Mouse (Mus musculus): ENCODE data around the gene Olfr116. TPM values are rescaled to one million over a fixed set of nuclear protein-coding genes. Genes with fewer than 3 reads are reported as not detected.

Olfr116 gene
- polyA plus RNA-seq (2015; fragmentation: Nextera tagmentation; extraction: Ambion mirVana) = not detected in 2 replicates

DNA sequence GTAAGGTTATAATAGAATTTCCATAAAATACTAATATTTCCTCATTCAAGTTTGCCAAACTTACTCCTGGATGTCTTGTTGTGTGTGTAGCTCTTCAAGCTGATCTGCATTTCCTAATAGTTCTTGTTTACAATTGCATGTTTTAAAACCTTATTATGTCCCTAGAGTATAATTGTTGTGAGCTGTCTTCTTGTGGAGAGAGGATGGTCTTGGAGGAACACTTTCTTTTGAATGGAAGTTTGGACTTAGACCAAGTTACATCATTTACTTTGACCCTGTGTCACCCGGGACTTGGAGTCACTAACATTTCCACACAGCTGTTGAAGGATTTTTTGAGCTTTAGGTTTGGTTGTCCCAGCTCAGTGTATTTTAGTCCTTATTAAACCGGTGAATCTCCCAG lies at the start of gene Olfr116, which contains the start of gene Olfr115:
Gene Olfr116, minus strand, starts transcription at position 191 of the 400 bp plus-strand sequence.
Gene Olfr115, minus strand, starts transcription at position 101 of the 400 bp plus-strand sequence.
- Histone ChIP-seq H3K27me3 (replicated peaks; ENCODE audit: insufficient read depth, low read length) (no peaks in the 10 kb centered on the region), H3K9me3 (ENCODE audit: low read length) (no peaks in the 10 kb centered on the region), H3K9ac (replicated peaks; ENCODE audit: low read depth) (no peak within 1 kb of the TSS), H3K27ac (ENCODE audit: low read length) (no peak within 1 kb of the TSS), H3K36me3 (ENCODE audit: insufficient read depth, low read length) (no peaks in the 10 kb centered on the region), H3K4me3 (ENCODE audit: low read depth, low read length) (no peak within 1 kb of the TSS), H3K4me2 (replicated peaks; ENCODE audit: low read depth, low read length) (no peak within 1 kb of the TSS), H3K4me1 (ENCODE audit: insufficient read depth, low read depth, low read length) (no peaks in the 10 kb centered on the region)
- ATAC-seq (no peak), DNase-seq (ENCODE audit: low spot score) (no peak)
- TF ChIP-seq CTCF (IDR thresholded peaks at IDR 0.05) = no peak
- TF ChIP-seq EP300 (IDR thresholded peaks at IDR 0.05) = no peak
- 67% methylated on average over 2 of the region's 2 CpGs for WGBS

GRCm38 (mm10) chr17:37666688-37667087 lies 39.7 kb upstream of the Olfr116 start, which contains the start of gene Olfr118:
Gene Olfr118, plus strand, starts transcription at chr17:37666988.
- 47% methylated on average over 2 of the region's 2 CpGs for WGBS
- Histone ChIP-seq H3K27me3 (replicated peaks; ENCODE audit: insufficient read depth, low read length) (no peaks in the 10 kb centered on the region), H3K9me3 (ENCODE audit: low read length) (no peaks in the 10 kb centered on the region), H3K4me1 (ENCODE audit: insufficient read depth, low read depth, low read length) (no peaks in the 10 kb centered on the region), H3K4me2 (replicated peaks; ENCODE audit: low read depth, low read length) (no peak within 1 kb of the TSS), H3K36me3 (ENCODE audit: insufficient read depth, low read length) (no peaks in the 10 kb centered on the region), H3K4me3 (ENCODE audit: low read depth, low read length) (no peak within 1 kb of the TSS), H3K9ac (replicated peaks; ENCODE audit: low read depth) (no peak within 1 kb of the TSS), H3K27ac (ENCODE audit: low read length) (no peak within 1 kb of the TSS)
- DNase-seq (ENCODE audit: low spot score) = no peak
- TF ChIP-seq EP300 (IDR thresholded peaks at IDR 0.05) = no peak
- TF ChIP-seq CTCF (IDR thresholded peaks at IDR 0.05) = no peak
- ATAC-seq = no peak

DNA sequence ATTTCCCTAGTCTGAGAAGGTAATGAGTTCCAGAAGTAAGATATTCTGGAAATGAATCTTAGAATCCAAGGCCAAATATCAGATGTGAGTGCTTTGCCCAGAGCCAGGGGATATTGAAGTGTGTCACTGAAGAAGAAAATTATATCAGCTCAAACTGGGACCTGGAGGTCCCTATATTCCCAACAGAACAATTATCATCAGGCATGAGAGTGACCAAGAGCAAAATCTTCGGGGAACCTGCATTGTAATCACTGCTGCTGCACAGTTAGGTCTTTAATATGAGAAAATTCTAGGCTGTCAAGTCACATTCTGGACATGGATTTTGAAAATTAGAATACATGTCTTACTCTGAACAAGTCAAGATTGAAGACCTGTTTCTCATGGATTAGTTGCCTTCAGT lies 36.7 kb upstream of the Olfr116 start, which contains the start of gene Olfr117:
Gene Olfr117, minus strand, starts transcription at position 101 of the 400 bp plus-strand sequence.
- H3K27me3 ChIP-seq (replicated peaks; ENCODE audit: insufficient read depth, low read length) = no peaks in the 10 kb centered on the region
- no peaks in the 10 kb centered on the region for H3K36me3 ChIP-seq (ENCODE audit: insufficient read depth, low read length)
- ATAC-seq = no peak
- TF ChIP-seq EP300 (IDR thresholded peaks at IDR 0.05) (no peak), CTCF (IDR thresholded peaks at IDR 0.05) (no peak)
- no peak for DNase-seq (ENCODE audit: low spot score)
- no peak within 1 kb of the TSS for H3K9ac ChIP-seq (replicated peaks; ENCODE audit: low read depth)
- no peak within 1 kb of the TSS for H3K4me2 ChIP-seq (replicated peaks; ENCODE audit: low read depth, low read length)
- no peak within 1 kb of the TSS for H3K4me3 ChIP-seq (ENCODE audit: low read depth, low read length)
- no peaks in the 10 kb centered on the region for H3K9me3 ChIP-seq (ENCODE audit: low read length)
- no peaks in the 10 kb centered on the region for H3K4me1 ChIP-seq (ENCODE audit: insufficient read depth, low read depth, low read length)
- WGBS = 50% methylated on average over 1 of the region's 1 CpGs
- H3K27ac ChIP-seq (ENCODE audit: low read length) = no peak within 1 kb of the TSS

DNA sequence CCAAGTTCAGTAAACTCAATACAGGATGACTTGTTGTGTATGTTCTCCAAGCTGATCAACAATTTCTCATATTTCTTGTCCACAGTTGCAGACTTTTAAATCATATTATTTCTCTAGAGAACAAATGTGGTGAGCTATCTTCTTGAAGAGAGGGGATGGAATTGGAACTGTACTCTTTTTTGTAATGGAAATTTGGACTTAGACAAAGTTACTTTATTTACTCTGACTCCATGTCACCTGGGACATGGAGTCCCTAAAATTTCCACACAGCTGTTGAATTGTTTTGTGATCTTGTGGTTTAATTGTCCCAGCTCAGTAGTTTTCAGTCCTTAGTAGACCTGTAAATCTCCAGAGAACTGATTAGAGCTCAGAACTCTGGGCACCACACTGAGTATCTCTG lies 34.4 kb downstream of the Olfr116 start, which contains the start of gene Olfr114:
Gene Olfr114, minus strand, starts transcription at position 101 of the 400 bp plus-strand sequence.
- Histone ChIP-seq H3K4me1 (ENCODE audit: insufficient read depth, low read depth, low read length) (no peaks in the 10 kb centered on the region), H3K9me3 (ENCODE audit: low read length) (no peaks in the 10 kb centered on the region), H3K36me3 (ENCODE audit: insufficient read depth, low read length) (no peaks in the 10 kb centered on the region), H3K4me2 (replicated peaks; ENCODE audit: low read depth, low read length) (no peak within 1 kb of the TSS), H3K27ac (ENCODE audit: low read length) (no peak within 1 kb of the TSS), H3K27me3 (replicated peaks; ENCODE audit: insufficient read depth, low read length) (no peaks in the 10 kb centered on the region), H3K9ac (replicated peaks; ENCODE audit: low read depth) (no peak within 1 kb of the TSS), H3K4me3 (ENCODE audit: low read depth, low read length) (no peak within 1 kb of the TSS)
- ATAC-seq = no peak
- no peak for DNase-seq (ENCODE audit: low spot score)
- TF ChIP-seq CTCF (IDR thresholded peaks at IDR 0.05) (no peak), EP300 (IDR thresholded peaks at IDR 0.05) (no peak)

GRCm38 (mm10) chr17:37577563-37577962 lies 49.4 kb downstream of the Olfr116 start, which contains the start of gene Olfr113:
Gene Olfr113, minus strand, starts transcription at chr17:37577663.
- H3K4me3 ChIP-seq (ENCODE audit: low read depth, low read length) = no peak within 1 kb of the TSS
- H3K9me3 ChIP-seq (ENCODE audit: low read length) = no peaks in the 10 kb centered on the region
- no peak within 1 kb of the TSS for H3K4me2 ChIP-seq (replicated peaks; ENCODE audit: low read depth, low read length)
- TF ChIP-seq EP300 (IDR thresholded peaks at IDR 0.05) = no peak
- TF ChIP-seq CTCF (IDR thresholded peaks at IDR 0.05) = no peak
- no peak within 1 kb of the TSS for H3K27ac ChIP-seq (ENCODE audit: low read length)
- no peak for ATAC-seq
- H3K9ac ChIP-seq (replicated peaks; ENCODE audit: low read depth) = no peak within 1 kb of the TSS
- H3K27me3 ChIP-seq (replicated peaks; ENCODE audit: insufficient read depth, low read length) = no peaks in the 10 kb centered on the region
- DNase-seq (ENCODE audit: low spot score) = no peak
- H3K4me1 ChIP-seq (ENCODE audit: insufficient read depth, low read depth, low read length) = no peaks in the 10 kb centered on the region
- no peaks in the 10 kb centered on the region for H3K36me3 ChIP-seq (ENCODE audit: insufficient read depth, low read length)

Other genes with a start within 250 kb of the Olfr116 start
- not detected in 2 replicates for gene Olfr105-ps, start 248.2 kb downstream of the Olfr116 start, polyA plus RNA-seq (2015; fragmentation: Nextera tagmentation; extraction: Ambion mirVana)
- gene Olfr106-ps, start 236.8 kb downstream of the Olfr116 start, polyA plus RNA-seq (2015; fragmentation: Nextera tagmentation; extraction: Ambion mirVana) = not detected in 2 replicates
- gene Olfr107, start 228.0 kb downstream of the Olfr116 start, polyA plus RNA-seq (2015; fragmentation: Nextera tagmentation; extraction: Ambion mirVana) = not detected in 2 replicates
- not detected in 2 replicates for gene Olfr108, start 181.7 kb downstream of the Olfr116 start, polyA plus RNA-seq (2015; fragmentation: Nextera tagmentation; extraction: Ambion mirVana)
- gene Olfr109, start 168.3 kb downstream of the Olfr116 start, polyA plus RNA-seq (2015; fragmentation: Nextera tagmentation; extraction: Ambion mirVana) = not detected in 2 replicates
- gene H2-M2, start 143.6 kb downstream of the Olfr116 start, polyA plus RNA-seq (2015; fragmentation: Nextera tagmentation; extraction: Ambion mirVana) = not detected in 2 replicates
- 0.13 TPM in 1 of 2 replicates, not detected in the other for gene Olfr110, start 134.7 kb downstream of the Olfr116 start, polyA plus RNA-seq (2015; fragmentation: Nextera tagmentation; extraction: Ambion mirVana)
- gene Olfr111, start 119.2 kb downstream of the Olfr116 start, polyA plus RNA-seq (2015; fragmentation: Nextera tagmentation; extraction: Ambion mirVana) = not detected in 2 replicates
- gene Olfr112, start 57.7 kb downstream of the Olfr116 start, polyA plus RNA-seq (2015; fragmentation: Nextera tagmentation; extraction: Ambion mirVana) = not detected in 2 replicates
- gene Olfr113, start 49.5 kb downstream of the Olfr116 start, polyA plus RNA-seq (2015; fragmentation: Nextera tagmentation; extraction: Ambion mirVana) = not detected in 2 replicates
- not detected in 2 replicates for gene Olfr114, start 34.5 kb downstream of the Olfr116 start, polyA plus RNA-seq (2015; fragmentation: Nextera tagmentation; extraction: Ambion mirVana)
- gene Olfr115, start 90 bp downstream of the Olfr116 start, polyA plus RNA-seq (2015; fragmentation: Nextera tagmentation; extraction: Ambion mirVana) = not detected in 2 replicates
- not detected in 2 replicates for gene Olfr117, start 36.6 kb upstream of the Olfr116 start, polyA plus RNA-seq (2015; fragmentation: Nextera tagmentation; extraction: Ambion mirVana)
- gene Olfr118, start 39.8 kb upstream of the Olfr116 start, polyA plus RNA-seq (2015; fragmentation: Nextera tagmentation; extraction: Ambion mirVana) = not detected in 2 replicates
- not detected in 2 replicates for gene Olfr119, start 69.4 kb upstream of the Olfr116 start, polyA plus RNA-seq (2015; fragmentation: Nextera tagmentation; extraction: Ambion mirVana)
- gene Olfr120, start 94.6 kb upstream of the Olfr116 start, polyA plus RNA-seq (2015; fragmentation: Nextera tagmentation; extraction: Ambion mirVana) = not detected in 2 replicates
- not detected in 2 replicates for gene Olfr121, start 121.7 kb upstream of the Olfr116 start, polyA plus RNA-seq (2015; fragmentation: Nextera tagmentation; extraction: Ambion mirVana)
- not detected in 2 replicates for gene Olfr122, start 141.4 kb upstream of the Olfr116 start, polyA plus RNA-seq (2015; fragmentation: Nextera tagmentation; extraction: Ambion mirVana)
- gene Olfr123, start 166.3 kb upstream of the Olfr116 start, polyA plus RNA-seq (2015; fragmentation: Nextera tagmentation; extraction: Ambion mirVana) = not detected in 2 replicates
- gene Olfr124, start 172.7 kb upstream of the Olfr116 start, polyA plus RNA-seq (2015; fragmentation: Nextera tagmentation; extraction: Ambion mirVana) = not detected in 2 replicates
- not detected in 2 replicates for gene Olfr125, start 205.8 kb upstream of the Olfr116 start, polyA plus RNA-seq (2015; fragmentation: Nextera tagmentation; extraction: Ambion mirVana)
- gene Olfr126, start 220.3 kb upstream of the Olfr116 start, polyA plus RNA-seq (2015; fragmentation: Nextera tagmentation; extraction: Ambion mirVana) = not detected in 2 replicates

All from lung, postnatal 0 days (tissue).